Mouse (Mus musculus) right cerebral cortex, postnatal 36 days (tissue): ENCODE data around the gene Fam20c.
A peak's percentile ranks its signal among the peaks of the same experiment; 100 is the strongest.

Experiments used
- DNase-seq, 2 experiments: peaks; one replicate each; pipeline ENCODE4 v3.0.0; 2022; ENCODE audit warnings: low spot score in 2 of 2, mixed read lengths in 1 of 2

Gene Fam20c

GRCm38 (mm10) chr5:138754303-138755120, at the start of gene Fam20c:
TSS of gene Fam20c (plus strand) at chr5:138754514.
- peak; percentile 65 to 72 for DNase-seq

- no peak for DNase-seq
Observed at GRCm38 (mm10) chr5:138707367-138707766, 46.9 kb upstream of the Fam20c start.

- no peak for DNase-seq
Observed at GRCm38 (mm10) chr5:138708591-138708990, 45.7 kb upstream of the Fam20c start.

DNA sequence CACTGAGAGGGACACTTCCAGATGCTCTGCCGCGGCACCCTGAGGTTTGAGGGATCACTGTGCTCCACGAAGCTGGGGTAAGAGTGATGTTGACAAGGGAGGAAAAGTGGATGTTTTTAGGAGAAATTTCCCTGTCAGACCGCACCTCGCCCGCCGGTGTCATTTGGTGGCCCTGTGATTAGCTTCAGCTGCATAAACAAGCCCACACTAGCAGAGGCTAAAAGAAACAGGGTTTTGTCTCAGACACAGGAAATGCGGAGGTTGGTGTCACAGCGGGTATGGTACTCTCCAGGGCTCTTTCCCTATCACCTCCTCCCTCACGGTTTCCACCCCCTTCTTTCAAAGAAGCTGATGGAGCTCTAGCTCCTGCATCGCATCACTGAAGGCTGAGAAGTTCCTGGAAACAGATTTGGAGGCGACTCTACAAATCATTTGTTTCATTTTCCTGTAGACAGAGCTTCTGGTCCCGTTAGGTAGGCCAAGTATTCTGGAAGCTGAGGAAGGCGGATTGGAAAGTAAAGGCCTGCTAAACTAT, 38.7 kb upstream of the Fam20c start:
- DNase-seq: no peak

GRCm38 (mm10) chr5:138720329-138721190, 33.8 kb upstream of the Fam20c start:
- no peak for DNase-seq

DNA sequence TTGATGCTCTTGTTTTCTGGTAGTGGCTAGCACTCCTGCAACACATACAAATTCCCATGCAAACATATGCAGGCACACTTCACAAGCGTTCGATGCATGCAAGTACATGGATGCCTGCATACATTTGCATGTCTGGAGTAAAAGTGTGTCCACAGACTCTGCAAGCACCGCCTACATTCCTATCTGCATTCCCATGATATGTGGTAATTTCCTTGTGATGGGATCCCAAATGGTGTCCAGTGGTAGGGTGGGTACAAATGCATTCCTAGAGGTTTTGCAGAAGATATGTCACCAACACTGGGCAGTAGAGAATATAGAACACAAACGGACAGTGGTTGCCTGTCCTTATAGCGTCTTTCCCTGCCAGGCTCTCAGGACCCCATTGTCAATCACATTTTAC, 29.9 kb upstream of the Fam20c start:
- DNase-seq: no peak

- DNase-seq: no peak
Observed at GRCm38 (mm10) chr5:138725151-138725550, 29.2 kb upstream of the Fam20c start.

DNA sequence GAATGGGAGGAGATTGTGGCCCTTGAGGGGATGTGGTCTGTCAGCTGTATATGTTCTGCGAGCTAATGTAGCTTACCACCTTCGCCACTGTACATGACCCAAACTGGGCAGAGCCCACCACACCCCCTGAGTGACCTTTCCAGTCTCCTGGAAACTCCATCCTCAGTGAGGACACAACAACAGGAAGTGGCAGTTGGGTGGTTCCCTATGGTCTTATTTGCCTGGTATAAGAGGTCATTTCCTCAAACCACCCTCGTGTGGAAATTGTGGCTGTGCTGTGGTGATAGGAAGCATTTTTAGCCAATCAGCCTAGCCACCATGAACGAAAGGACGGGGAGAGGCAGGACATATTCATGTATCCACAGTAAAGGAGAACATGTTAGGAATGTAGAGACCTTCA, 23.5 kb upstream of the Fam20c start:
- no peak for DNase-seq

DNA sequence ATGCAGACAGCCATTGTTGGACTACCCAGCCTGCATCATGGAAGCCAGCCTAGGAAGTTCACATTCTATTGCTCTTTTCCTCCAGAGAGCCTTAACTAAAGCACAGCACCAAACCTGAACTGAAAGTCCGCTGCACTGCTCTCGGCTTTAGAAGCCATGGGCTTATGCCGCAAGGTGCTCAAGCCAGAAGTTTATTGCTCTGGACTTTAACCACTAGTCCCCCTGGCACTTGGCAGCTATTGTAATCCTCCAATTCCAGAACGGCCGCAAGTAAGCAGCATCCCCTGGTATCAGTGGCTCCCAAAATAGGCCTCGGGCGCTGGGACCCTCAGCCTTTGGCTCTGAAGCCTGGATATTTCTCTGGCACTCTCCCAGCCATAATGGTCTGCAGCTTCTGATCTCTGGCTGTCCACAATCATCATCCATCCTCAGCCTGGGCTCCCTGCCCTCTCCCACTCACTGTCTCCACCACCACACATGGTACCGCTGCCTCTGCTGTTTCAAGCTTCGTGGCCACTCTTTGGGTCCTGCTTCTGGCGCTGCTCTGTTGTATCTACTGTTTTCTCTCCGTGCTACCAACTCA, 20.9 kb upstream of the Fam20c start:
- no peak for DNase-seq

DNA sequence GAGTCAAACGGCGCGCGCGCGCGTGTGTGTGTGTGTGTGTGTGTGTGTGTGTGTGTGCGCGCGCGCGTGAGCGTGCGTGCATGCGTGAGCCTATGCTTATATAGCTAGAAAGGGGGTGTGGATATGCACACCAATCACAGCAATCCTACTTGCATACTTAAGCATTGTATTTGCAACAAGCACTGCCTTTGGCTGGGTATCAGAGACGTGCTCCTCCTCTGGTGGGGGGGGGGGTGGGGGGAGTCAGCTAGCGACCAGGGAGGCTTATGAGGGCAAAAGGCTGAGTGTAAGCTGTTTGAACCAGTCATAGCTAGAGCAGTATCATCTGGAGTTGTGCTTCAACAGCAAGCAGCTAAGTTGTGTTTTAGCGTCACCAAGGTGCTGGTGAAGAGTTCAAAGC, 20.3 kb upstream of the Fam20c start:
- no peak for DNase-seq

- DNase-seq: no peak
Observed at GRCm38 (mm10) chr5:138735201-138735757, 19.0 kb upstream of the Fam20c start.

GRCm38 (mm10) chr5:138740150-138740549, 14.2 kb upstream of the Fam20c start:
- no peak for DNase-seq

DNA sequence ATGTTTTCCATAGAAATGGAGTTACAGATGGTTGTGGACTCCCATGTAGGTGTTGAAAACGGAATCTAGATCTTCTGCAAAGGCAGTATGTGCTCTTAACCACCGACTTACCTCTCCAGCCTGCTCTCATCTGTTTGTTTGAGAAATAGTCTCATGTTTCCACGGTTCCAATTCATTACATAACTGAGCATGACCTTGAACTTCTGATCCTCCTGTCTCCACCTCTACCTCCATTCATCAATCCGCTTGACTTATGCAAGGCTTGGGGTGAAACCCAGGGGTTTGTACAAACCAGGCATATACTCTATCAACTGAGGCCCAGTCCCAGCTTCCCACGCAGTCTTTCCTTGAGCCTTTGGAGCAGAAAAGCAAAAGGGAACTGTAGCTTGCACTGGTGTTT, 12.8 kb upstream of the Fam20c start:
- DNase-seq: no peak

- DNase-seq: no peak
Observed at GRCm38 (mm10) chr5:138742281-138742680, 12.0 kb upstream of the Fam20c start.

- no peak for DNase-seq
Observed at GRCm38 (mm10) chr5:138743631-138744030, 10.7 kb upstream of the Fam20c start.

DNA sequence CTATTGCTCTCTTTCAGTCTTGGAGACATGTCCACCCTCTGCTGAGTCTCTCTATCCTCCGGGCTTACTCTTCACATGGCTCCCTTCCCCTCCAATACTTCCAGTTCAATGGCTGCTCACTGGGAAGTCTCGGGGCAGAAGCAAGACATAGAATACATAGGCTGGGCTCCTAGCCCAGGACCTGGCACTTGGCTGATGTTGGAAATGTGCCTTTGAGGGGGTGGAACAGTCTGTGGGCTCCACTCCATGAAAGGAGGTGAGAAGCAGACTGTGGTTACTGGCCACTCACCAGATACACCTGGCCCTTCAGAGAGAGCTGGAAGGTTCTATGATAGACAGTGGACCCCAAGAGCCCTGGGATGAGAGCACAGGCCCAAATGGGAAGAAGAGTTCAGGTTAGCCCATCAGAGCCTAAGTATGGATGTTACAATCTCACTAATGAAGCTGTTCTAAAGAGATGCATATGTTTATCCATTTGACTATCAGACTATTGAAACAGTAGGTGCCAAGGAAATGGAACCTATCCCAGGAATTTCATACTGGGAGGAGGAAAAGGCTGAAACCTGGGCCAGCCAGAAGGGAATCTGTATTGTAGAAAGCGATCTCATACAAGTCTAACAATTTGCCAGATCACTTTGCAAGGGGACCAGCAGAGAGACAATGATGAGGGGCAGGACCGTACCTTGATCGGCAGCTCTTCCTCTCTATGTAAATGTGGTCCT, 8.8 kb upstream of the Fam20c start:
- no peak for DNase-seq

DNA sequence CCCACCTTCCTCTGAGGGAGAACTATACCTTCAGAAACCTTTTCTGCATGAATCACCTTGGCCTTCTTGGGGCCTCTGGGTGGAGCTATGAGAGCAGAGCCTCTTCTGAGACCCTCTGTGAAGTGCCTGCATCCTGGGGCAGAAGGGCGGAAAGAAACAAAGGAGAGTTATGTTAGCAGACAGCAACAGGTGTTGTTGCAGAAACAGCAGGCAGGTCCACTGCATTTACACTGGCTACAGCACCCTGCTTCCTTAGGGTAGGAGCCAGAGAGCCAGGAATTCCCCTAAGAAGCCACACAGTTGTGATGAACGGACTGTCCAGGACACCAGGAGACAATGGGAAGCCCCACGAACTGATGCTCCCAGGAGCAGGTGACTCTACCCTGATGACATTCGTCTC, 1.0 kb upstream of the Fam20c start:
- DNase-seq: no peak

DNA sequence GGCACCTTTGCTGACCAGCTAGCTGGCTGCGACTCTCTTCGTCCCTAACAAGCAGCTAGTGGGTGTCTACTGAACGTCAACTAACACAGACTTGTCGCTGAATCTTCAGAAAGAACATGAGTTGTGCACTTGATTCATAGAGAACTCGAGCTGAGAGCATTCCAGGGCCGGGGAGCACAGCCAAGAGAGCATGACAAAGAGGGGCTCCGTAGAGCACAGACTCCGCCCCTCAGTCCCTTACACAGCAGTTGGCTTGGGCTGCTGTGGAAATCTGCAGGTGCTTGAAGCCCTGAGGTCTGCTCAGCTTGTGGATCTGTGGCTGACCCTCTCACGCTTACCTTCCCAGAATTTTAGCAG, 390 bp upstream of the Fam20c start:
- DNase-seq: no peak

DNA sequence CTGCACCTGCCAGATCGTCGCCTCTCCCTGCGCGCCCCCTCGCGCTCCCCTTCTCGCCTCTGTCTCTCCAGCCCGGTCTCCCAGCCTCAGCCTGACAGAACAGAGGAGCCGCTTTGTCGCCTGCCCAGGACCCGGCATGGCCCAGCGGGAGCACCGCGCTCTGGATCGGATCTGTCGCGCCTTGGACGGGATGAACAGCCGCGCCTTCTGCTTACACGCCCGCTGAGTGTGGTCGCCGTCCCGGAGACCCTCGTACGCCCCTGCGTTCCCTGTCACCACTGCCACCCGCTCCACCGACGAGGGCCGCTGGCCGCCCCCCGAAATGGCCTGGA, 773 bp downstream of the Fam20c start:
- DNase-seq: no peak

- no peak for DNase-seq
Observed at GRCm38 (mm10) chr5:138755453-138756301, 1.4 kb downstream of the Fam20c start.
